Mouse (Mus musculus): ENCODE results near the gene Btbd16. TPM values are rescaled to one million over a fixed set of nuclear protein-coding genes. Genes with fewer than 3 reads are reported as not detected.

Btbd16 gene
- polyA plus RNA-seq, 1 experiment from 2014 or later, result not detected

DNA sequence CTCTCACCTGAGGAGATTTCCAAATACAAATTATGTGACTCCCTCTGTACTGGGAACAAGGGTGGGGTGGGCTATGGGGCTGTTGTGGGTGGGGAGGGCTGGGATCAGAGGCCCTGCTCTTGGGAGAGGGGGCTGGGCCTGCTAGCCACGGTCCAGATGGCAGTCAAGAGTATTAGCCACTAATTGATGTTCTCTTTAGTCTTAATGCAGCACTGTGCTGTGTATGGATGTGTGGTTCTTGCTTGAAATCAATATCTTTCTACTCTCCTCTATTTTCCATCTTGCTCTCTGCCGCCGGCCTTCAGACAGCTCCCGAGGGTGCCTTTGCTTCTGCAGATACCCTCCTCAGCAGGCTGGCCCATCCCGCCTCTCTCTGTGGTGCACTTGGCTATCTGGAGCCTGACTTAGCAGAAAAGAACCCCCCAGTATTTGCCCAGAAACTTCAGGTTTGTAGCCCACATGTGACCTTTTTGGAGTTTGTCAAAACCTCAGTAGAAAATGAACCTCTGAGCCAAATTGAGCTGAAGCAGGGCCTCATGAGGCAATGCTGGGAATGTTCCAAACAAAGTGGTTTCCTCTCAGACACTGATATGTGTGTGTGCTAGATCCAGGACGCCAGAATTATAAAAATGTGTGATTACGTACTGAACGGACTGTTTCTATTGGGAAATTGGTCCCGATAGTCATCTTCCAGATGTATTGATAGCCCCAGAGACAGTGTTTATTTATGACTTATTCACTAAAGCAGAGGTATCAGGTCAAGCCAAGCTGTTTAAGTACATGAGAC is 30.4 kb upstream of the Btbd16 start:
- no peak overlapping the region for H3K27ac ChIP-seq (ENCODE audit: low read length)
- ATAC-seq, result no peak
- WGBS, result 89% methylated on average over 9 of the region's 9 CpGs
- no peak overlapping the region for H3K4me2 ChIP-seq (ENCODE audit: low read length)
- no peaks in the 10 kb centered on the region for H3K9me3 ChIP-seq (ENCODE audit: control insufficient read depth, low read length)
- no peak overlapping the region for H3K9ac ChIP-seq (replicated peaks; ENCODE audit: low read depth, low read length)
- peaks cover 34% of the 10 kb centered on the region for H3K36me3 ChIP-seq (ENCODE audit: control insufficient read depth, insufficient read depth)
- no peaks in the 10 kb centered on the region for H3K4me1 ChIP-seq (replicated peaks; ENCODE audit: control insufficient read depth, insufficient read depth, low read length)
- no peak overlapping the region for H3K4me3 ChIP-seq (replicated peaks; ENCODE audit: low read length)
- no peaks in the 10 kb centered on the region for H3K27me3 ChIP-seq (replicated peaks; ENCODE audit: control insufficient read depth, insufficient read depth, low read length)

DNA sequence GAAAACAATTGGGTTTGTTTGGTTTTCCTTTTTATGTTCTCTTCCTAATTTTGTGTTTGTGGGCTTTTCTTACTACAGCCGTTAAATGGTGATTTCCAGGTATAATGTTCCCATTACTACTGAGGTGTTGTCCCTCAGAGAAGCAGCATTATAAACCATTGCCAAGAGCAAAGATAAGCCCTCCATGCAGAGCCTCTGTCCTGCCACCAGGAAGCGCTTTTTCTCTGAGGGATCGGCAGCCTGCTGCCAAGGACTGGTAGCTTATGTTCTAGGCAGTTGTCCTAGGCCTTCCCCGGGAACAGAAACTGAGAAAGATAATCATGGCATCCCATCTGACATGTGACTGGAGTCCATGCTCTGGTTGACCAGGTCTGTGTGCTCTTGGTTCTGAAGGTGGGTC is 24.7 kb upstream of the Btbd16 start:
- WGBS, result 89% methylated on average over 4 of the region's 4 CpGs

GRCm38 (mm10) chr7:130750752-130751490 is 22.9 kb upstream of the Btbd16 start:
- H3K27ac ChIP-seq (ENCODE audit: low read length), result peak overlapping the region; percentile 29
- H3K4me3 ChIP-seq (replicated peaks; ENCODE audit: low read length), result no peak overlapping the region
- no peaks in the 10 kb centered on the region for H3K9me3 ChIP-seq (ENCODE audit: control insufficient read depth, low read length)
- H3K27me3 ChIP-seq (replicated peaks; ENCODE audit: control insufficient read depth, insufficient read depth, low read length), result no peaks in the 10 kb centered on the region
- ATAC-seq, result peak; percentile 88
- 0 out of 2 replicates have a peak overlapping the region, but pooled peaks have one; percentile 16 for H3K9ac ChIP-seq (replicated peaks; ENCODE audit: low read depth, low read length)
- WGBS, result 11% methylated on average over 17 of the region's 17 CpGs
- H3K4me1 ChIP-seq (replicated peaks; ENCODE audit: control insufficient read depth, insufficient read depth, low read length), result peaks cover 18% of the 10 kb centered on the region
- H3K36me3 ChIP-seq (ENCODE audit: control insufficient read depth, insufficient read depth), result peaks cover 14% of the 10 kb centered on the region
- H3K4me2 ChIP-seq (ENCODE audit: low read length), result no peak overlapping the region

More for the DNA sequence above, 24.7 kb upstream of the Btbd16 start:
- H3K9me3 ChIP-seq (ENCODE audit: control insufficient read depth, low read length), result no peaks in the 10 kb centered on the region
- H3K4me1 ChIP-seq (replicated peaks; ENCODE audit: control insufficient read depth, insufficient read depth, low read length), result peaks cover 18% of the 10 kb centered on the region
- H3K4me2 ChIP-seq (ENCODE audit: low read length), result no peak overlapping the region
- H3K36me3 ChIP-seq (ENCODE audit: control insufficient read depth, insufficient read depth), result peaks cover 12% of the 10 kb centered on the region; the same call in 1 of the 2 replicates
- no peak overlapping the region for H3K27ac ChIP-seq (ENCODE audit: low read length)
- H3K27me3 ChIP-seq (replicated peaks; ENCODE audit: control insufficient read depth, insufficient read depth, low read length), result no peaks in the 10 kb centered on the region
- no peak overlapping the region for H3K4me3 ChIP-seq (replicated peaks; ENCODE audit: low read length)
- ATAC-seq, result no peak
- no peak overlapping the region for H3K9ac ChIP-seq (replicated peaks; ENCODE audit: low read depth, low read length)

- H3K36me3 ChIP-seq (ENCODE audit: control insufficient read depth, insufficient read depth), result peaks cover 14% of the 10 kb centered on the region
- no peak overlapping the region for H3K4me3 ChIP-seq (replicated peaks; ENCODE audit: low read length)
- no peak overlapping the region for H3K27ac ChIP-seq (ENCODE audit: low read length)
- peaks cover 18% of the 10 kb centered on the region for H3K4me1 ChIP-seq (replicated peaks; ENCODE audit: control insufficient read depth, insufficient read depth, low read length)
- H3K27me3 ChIP-seq (replicated peaks; ENCODE audit: control insufficient read depth, insufficient read depth, low read length), result no peaks in the 10 kb centered on the region
- no peak overlapping the region for H3K9ac ChIP-seq (replicated peaks; ENCODE audit: low read depth, low read length)
- no peak for ATAC-seq
- H3K9me3 ChIP-seq (ENCODE audit: control insufficient read depth, low read length), result no peaks in the 10 kb centered on the region
- 72% methylated on average over 9 of the region's 9 CpGs for WGBS
- H3K4me2 ChIP-seq (ENCODE audit: low read length), result no peak overlapping the region
These were observed 22.2 kb upstream of the Btbd16 start for GRCm38 (mm10) chr7:130751678-130752077.

DNA sequence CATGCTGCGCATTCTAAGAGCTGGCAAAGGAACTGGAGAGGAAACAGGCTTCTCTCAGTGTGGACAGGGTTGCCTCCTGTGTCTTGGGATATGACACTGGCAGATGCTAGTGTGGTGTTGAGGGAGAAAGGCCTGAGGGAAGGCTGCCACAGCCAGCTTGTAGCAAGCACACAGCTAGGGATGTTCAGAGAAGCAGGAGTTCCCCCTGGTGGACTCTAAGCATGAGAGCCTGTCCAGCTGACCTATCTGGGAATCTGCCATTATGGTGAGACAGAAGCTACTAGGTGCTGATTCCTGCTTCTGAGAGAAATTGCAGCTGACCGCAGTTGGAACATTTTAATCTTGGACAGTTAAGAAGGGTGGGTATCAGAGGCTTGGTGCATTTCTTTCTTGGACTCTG is 19.1 kb upstream of the Btbd16 start:
- WGBS, result 88% methylated on average over 2 of the region's 2 CpGs
- Histone ChIP-seq H3K4me1 (replicated peaks; ENCODE audit: control insufficient read depth, insufficient read depth, low read length) (peaks cover 17% of the 10 kb centered on the region), H3K36me3 (ENCODE audit: control insufficient read depth, insufficient read depth) (peaks cover 21% of the 10 kb centered on the region), H3K4me3 (replicated peaks; ENCODE audit: low read length) (no peak overlapping the region), H3K9me3 (ENCODE audit: control insufficient read depth, low read length) (no peaks in the 10 kb centered on the region), H3K27me3 (replicated peaks; ENCODE audit: control insufficient read depth, insufficient read depth, low read length) (no peaks in the 10 kb centered on the region), H3K9ac (replicated peaks; ENCODE audit: low read depth, low read length) (no peak overlapping the region), H3K27ac (ENCODE audit: low read length) (no peak overlapping the region), H3K4me2 (ENCODE audit: low read length) (no peak overlapping the region)
- ATAC-seq, result no peak

DNA sequence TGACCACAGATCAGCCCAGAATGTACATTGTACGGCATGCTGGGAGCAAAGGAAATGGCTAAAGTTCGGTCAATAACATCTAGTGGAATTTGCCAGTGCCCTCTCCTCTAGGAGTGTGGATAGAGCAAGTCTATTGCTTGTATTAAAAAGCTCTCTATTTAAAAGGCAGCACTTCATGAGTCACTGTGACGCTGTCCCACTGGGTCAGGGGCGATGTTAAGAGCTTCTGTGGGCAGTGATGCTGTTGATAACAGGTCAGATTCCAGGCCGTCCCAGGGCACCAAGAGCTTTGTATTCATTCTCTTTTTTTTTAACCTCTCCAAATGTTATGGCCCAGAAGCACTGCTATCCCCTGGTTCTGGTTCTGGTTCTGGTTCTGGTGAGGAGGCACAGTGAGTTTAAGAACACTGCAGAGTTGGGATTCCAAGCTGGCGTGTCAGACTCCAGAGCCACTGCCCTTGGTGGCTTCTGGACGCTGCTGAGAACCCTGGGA is 17.5 kb upstream of the Btbd16 start:
- H3K9ac ChIP-seq (replicated peaks; ENCODE audit: low read depth, low read length), result no peak overlapping the region
- no peak for ATAC-seq
- H3K4me3 ChIP-seq (replicated peaks; ENCODE audit: low read length), result no peak overlapping the region
- H3K4me2 ChIP-seq (ENCODE audit: low read length), result no peak overlapping the region
- peaks cover 3% of the 10 kb centered on the region for H3K4me1 ChIP-seq (replicated peaks; ENCODE audit: control insufficient read depth, insufficient read depth, low read length)
- H3K27ac ChIP-seq (ENCODE audit: low read length), result no peak overlapping the region
- no peaks in the 10 kb centered on the region for H3K9me3 ChIP-seq (ENCODE audit: control insufficient read depth, low read length)
- 87% methylated on average over 7 of the region's 7 CpGs for WGBS
- H3K36me3 ChIP-seq (ENCODE audit: control insufficient read depth, insufficient read depth), result peaks cover 21% of the 10 kb centered on the region
- no peaks in the 10 kb centered on the region for H3K27me3 ChIP-seq (replicated peaks; ENCODE audit: control insufficient read depth, insufficient read depth, low read length)

DNA sequence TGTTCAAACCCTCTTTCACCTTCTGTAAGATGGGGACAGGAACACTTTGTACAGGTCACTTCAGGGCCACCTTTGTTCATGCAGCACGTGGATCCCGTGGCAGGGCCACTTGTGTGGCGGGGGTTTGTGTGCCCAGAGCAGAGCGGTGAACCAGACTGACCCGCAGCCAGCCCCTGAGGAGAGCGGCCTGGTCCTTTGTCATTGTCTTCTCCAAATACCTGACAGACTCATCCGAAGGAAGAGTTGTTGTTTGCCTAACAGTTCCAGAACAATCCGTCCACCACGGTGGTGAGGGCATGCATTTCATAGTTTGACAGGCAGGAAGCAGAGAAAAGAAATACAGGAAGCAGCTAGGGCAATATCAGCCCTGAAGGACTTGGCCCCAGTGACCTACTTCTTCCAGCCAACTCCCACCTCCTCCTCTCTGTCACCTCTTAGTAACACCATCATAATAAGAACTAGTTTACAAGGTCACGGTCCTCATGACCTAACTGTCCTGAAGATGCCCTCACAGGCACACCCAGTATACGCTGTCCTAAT is 16.5 kb upstream of the Btbd16 start:
- 89% methylated on average over 11 of the region's 11 CpGs for WGBS
- no peak for ATAC-seq
- Histone ChIP-seq H3K9me3 (ENCODE audit: control insufficient read depth, low read length) (no peaks in the 10 kb centered on the region), H3K36me3 (ENCODE audit: control insufficient read depth, insufficient read depth) (peaks cover 16% of the 10 kb centered on the region), H3K4me2 (ENCODE audit: low read length) (no peak overlapping the region), H3K27ac (ENCODE audit: low read length) (no peak overlapping the region), H3K27me3 (replicated peaks; ENCODE audit: control insufficient read depth, insufficient read depth, low read length) (no peaks in the 10 kb centered on the region), H3K4me3 (replicated peaks; ENCODE audit: low read length) (no peak overlapping the region), H3K9ac (replicated peaks; ENCODE audit: low read depth, low read length) (no peak overlapping the region), H3K4me1 (replicated peaks; ENCODE audit: control insufficient read depth, insufficient read depth, low read length) (peaks cover 5% of the 10 kb centered on the region)

DNA sequence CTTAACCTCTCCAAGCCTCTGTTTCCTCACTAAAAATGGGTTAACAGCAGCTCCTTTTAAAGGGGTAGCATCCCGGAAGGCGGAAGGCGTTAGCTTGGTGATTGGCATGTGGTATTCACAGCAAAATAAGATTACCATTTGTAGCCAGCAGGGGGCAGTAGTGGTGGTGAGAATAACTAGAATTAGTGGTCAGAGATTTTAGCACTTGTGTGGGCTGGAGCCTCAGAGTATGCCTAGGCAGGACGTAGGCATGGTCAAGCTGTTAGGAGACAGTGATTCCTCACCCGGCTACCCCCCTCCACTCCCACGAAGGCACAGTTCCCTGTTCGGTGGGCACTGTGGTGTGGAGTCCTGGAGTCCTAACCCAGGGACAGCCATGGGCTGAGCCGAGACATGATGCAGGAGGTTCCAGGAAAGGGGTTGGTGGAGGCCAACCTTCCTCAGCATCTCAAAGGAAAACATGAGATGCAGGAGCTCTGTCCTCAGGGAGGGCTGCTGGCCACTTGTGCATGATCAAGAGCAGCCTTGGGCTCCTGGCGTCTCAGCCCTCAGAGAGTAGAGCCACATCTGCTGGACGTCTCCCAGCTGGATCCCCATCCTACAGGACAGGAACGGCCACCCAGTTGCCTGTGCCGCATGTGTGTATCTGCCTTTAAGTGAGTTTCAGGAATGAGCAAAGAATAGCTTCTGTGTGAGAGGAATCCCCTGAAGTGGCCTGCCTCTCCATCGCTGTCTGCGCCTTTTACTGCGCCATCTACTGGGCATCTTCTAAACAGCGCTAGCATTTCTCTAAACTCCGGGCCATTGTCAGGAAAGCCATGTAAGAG is 11.6 kb upstream of the Btbd16 start:
- H3K4me3 ChIP-seq (replicated peaks; ENCODE audit: low read length), result no peak overlapping the region
- no peaks in the 10 kb centered on the region for H3K9me3 ChIP-seq (ENCODE audit: control insufficient read depth, low read length)
- 30% methylated on average over 17 of the region's 17 CpGs for WGBS
- no peak overlapping the region for H3K4me2 ChIP-seq (ENCODE audit: low read length)
- H3K4me1 ChIP-seq (replicated peaks; ENCODE audit: control insufficient read depth, insufficient read depth, low read length), result peaks cover 4% of the 10 kb centered on the region
- ATAC-seq, result peak; percentile 68
- peak overlapping the region; percentile 19; the same call in 1 of the 2 replicates for H3K27ac ChIP-seq (ENCODE audit: low read length)
- peaks cover 11% of the 10 kb centered on the region for H3K36me3 ChIP-seq (ENCODE audit: control insufficient read depth, insufficient read depth)
- H3K9ac ChIP-seq (replicated peaks; ENCODE audit: low read depth, low read length), result no peak overlapping the region
- no peaks in the 10 kb centered on the region for H3K27me3 ChIP-seq (replicated peaks; ENCODE audit: control insufficient read depth, insufficient read depth, low read length)

Measured in forebrain, embryonic 16.5 days (tissue).